Mouse (Mus musculus) G1E-ER4 (cell line): ENCODE results near the gene Cdca3. TPM values are rescaled to one million over a fixed set of nuclear protein-coding genes. Genes with fewer than 3 reads are reported as not detected.

Experiments
- GATA1 ChIP-seq: IDR thresholded peaks from one replicate; pipeline ENCODE4 v1.8.0; 2012; ENCODE audit warnings: low read length, inconsistent platforms
- polyA plus RNA-seq: library from polyadenylated mRNA; stranded (reverse); fragments of >175 nt; gene quantifications from 2 replicates; pipeline ENCODE4 v1.2.3, GENCODE M21; 2012

Gene Cdca3
- polyA plus RNA-seq, 1 experiment: 82.9 TPM

DNA sequence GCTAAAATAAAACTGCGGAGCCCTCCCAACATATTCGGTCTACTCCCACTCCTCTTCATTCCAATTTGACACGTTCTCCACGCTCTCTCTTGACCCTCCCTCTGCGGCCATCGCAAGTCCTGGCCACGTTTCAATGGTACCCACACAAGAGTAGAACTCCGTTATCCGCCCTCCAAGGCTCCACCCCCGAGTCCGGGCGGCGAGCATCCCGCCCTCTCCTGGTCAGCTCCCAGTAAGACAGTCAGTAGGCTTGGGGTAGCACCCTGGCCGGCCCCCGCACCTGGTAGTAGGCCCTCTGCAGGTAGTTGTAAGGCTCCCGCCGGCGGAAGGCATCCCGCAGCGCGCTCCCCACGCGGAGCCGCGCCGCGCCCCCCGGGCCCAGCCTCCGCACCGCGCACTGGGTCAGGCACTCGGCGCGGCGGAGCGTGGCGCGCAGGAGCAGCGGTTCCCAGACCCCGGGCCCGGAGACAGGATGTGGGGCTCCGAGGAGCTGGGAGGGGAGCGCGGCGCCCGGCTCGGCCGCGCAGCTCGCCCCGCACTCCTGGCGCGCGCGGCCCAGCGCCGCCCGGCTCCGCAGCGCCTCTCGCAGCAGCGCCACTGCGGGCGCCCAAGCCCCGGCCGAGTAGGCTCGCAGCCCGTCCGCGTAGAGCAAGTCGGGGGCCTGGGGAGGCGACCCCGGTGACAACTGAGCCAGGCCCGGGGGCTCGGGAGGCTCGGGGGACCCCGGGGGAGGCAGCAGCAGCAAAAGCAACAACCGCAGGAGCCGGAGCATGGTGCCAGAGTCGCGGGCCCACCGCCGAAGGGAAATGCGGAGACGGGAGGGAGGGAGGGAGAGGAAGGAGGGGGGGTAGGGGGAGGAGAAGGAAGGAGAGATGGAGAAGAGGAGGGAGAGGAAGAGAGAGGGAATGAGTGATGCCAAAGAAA is 27.8 kb downstream of the Cdca3 start, which contains the start of gene P3h3:
Gene P3h3 (minus strand): TSS at position 837 of the 924 bp plus-strand sequence.
- TF ChIP-seq GATA1: no peak

GRCm38 (mm10) chr6:124857840-124858530 is 28.6 kb downstream of the Cdca3 start:
- no peak for TF ChIP-seq GATA1

- no peak for TF ChIP-seq GATA1
These were observed 29.4 kb downstream of the Cdca3 start for GRCm38 (mm10) chr6:124858561-124859318.

GRCm38 (mm10) chr6:124859725-124860124 is 30.4 kb downstream of the Cdca3 start:
- no peak for TF ChIP-seq GATA1

GRCm38 (mm10) chr6:124860511-124860910 is 31.2 kb downstream of the Cdca3 start:
- no peak for TF ChIP-seq GATA1

- no peak for TF ChIP-seq GATA1
These were observed 31.9 kb downstream of the Cdca3 start for GRCm38 (mm10) chr6:124861266-124861665.

GRCm38 (mm10) chr6:124861802-124862201 is 32.5 kb downstream of the Cdca3 start:
- no peak for TF ChIP-seq GATA1

GRCm38 (mm10) chr6:124862406-124863124 is 33.2 kb downstream of the Cdca3 start:
- no peak for TF ChIP-seq GATA1

GRCm38 (mm10) chr6:124863125-124863657 is 33.8 kb downstream of the Cdca3 start:
- no peak for TF ChIP-seq GATA1

- TF ChIP-seq GATA1: no peak
These were observed 34.4 kb downstream of the Cdca3 start, which contains the start of gene Gpr162 for GRCm38 (mm10) chr6:124863658-124864298. Gene Gpr162, minus strand, starts transcription at chr6:124863983.

DNA sequence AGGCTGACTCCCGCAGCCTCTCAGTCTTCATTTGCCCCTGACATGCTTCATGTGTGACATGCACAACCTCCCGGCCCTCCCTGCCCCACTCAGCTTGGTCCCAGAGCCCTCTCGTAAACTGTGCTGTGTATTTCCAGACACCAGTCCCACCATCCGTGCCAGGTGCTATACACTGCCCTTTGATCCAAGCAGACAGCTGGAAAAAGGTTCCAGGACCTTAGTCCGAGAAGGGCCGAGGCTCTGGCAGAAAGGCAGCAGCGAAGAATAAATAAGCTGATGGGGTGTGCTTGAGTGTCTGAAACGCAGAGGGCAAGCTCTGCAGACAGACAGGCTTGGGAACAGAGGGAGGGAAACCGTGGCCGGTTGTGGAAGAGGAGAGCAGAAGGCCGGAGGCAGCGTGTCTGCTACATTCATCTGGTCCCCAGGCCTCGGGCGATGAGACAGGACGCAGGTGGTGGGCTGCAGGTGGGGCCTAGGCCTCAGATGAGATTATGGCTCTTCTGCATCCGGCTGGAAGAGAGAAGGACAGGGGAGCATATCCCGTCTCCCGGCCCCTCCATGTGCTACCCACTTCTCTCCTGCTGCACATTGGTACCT is 36.5 kb downstream of the Cdca3 start:
- no peak for TF ChIP-seq GATA1

DNA sequence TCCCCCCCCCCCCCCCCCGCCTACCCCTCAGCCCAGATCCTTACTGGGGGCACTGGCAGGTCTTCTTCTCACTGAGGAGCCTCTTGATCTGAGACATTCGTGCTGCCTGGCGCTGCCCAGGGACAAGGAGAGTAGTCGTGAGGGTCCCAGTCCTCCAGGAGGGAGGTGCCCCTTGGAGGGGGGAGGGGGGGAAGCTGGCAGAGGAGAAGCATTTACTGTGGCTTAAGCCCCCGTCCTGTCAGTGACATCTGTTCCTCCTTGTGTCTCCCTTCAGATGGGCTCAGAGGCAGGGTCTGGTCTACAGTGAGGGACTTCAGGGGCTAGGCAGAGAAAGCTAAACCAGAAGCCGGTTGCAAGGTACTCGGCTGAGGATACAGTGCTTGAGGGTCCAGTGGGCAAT is 37.2 kb downstream of the Cdca3 start:
- TF ChIP-seq GATA1: no peak

GRCm38 (mm10) chr6:124874348-124874747 is 45.0 kb downstream of the Cdca3 start:
- TF ChIP-seq GATA1: no peak

DNA sequence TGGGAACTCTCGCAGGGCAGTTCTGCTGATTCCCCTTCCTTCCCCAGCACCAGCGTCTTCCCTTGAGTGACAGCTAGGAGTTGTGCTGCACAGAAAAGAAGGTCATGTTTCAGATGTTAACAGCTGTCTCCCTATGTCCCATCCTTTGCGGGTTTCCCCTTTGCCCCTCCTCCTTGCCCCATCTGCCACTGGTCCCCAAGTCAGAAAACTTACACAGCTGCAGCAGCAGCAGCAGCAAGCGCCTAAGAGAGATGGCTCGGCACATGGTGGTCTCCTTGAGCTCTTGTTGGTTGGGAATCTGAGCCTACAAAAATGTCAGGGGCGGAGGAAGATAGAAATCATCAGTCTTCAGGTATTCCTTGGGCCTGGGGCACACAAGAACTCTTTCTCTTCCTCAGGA is 50.0 kb downstream of the Cdca3 start:
- TF ChIP-seq GATA1: no peak

GRCm38 (mm10) chr6:124881821-124882220 is 52.5 kb downstream of the Cdca3 start:
- no peak for TF ChIP-seq GATA1

Other genes with a start within 250 kb of the Cdca3 start
- gene C1s2, start 193.5 kb upstream of the Cdca3 start, polyA plus RNA-seq: not detected in 2 replicates
- gene Lpcat3, start 166.5 kb upstream of the Cdca3 start, polyA plus RNA-seq: 144 and 152 TPM in 2 replicates
- gene Emg1, start 117.4 kb upstream of the Cdca3 start, polyA plus RNA-seq: 252 and 358 TPM in 2 replicates
- 491 and 631 TPM in 2 replicates for gene Phb2, start 117.2 kb upstream of the Cdca3 start, polyA plus RNA-seq
- gene Ptpn6, start 90.8 kb upstream of the Cdca3 start, polyA plus RNA-seq: 25.0 and 55.5 TPM in 2 replicates
- 18.3 and 24.3 TPM in 2 replicates for gene Grcc10, start 88.2 kb upstream of the Cdca3 start, polyA plus RNA-seq
- 1.7 and 2.3 TPM in 2 replicates for gene Gm45234, start 73.5 kb upstream of the Cdca3 start, polyA plus RNA-seq
- 58.0 and 62.7 TPM in 2 replicates for gene Atn1, start 73.0 kb upstream of the Cdca3 start, polyA plus RNA-seq
- not detected in 2 replicates for gene Eno2, start 59.9 kb upstream of the Cdca3 start, polyA plus RNA-seq
- not detected in 2 replicates for gene Lrrc23, start 49.8 kb upstream of the Cdca3 start, polyA plus RNA-seq
- gene Spsb2, start 20.9 kb upstream of the Cdca3 start, polyA plus RNA-seq: 10.8 and 11.7 TPM in 2 replicates
- 388 and 516 TPM in 2 replicates for gene Tpi1, start 15.3 kb upstream of the Cdca3 start, polyA plus RNA-seq
- gene Usp5, start 63 bp upstream of the Cdca3 start, polyA plus RNA-seq: 54.8 and 73.3 TPM in 2 replicates
- gene Gnb3, start 10.7 kb downstream of the Cdca3 start, polyA plus RNA-seq: not detected in 2 replicates
- gene P3h3, start 28.2 kb downstream of the Cdca3 start, polyA plus RNA-seq: not detected in 2 replicates
- gene Gpr162, start 34.4 kb downstream of the Cdca3 start, polyA plus RNA-seq: not detected in 2 replicates
- gene Cd4, start 58.7 kb downstream of the Cdca3 start, polyA plus RNA-seq: not detected in 2 replicates
- not detected in 2 replicates for gene Lag3, start 82.2 kb downstream of the Cdca3 start, polyA plus RNA-seq
- 116 and 155 TPM in 2 replicates for gene Ptms, start 90.6 kb downstream of the Cdca3 start, polyA plus RNA-seq
- 344 and 363 TPM in 2 replicates for gene Mlf2, start 101.8 kb downstream of the Cdca3 start, polyA plus RNA-seq
- gene Cops7a, start 136.0 kb downstream of the Cdca3 start, polyA plus RNA-seq: 93.0 and 105 TPM in 2 replicates
- gene Pianp, start 167.1 kb downstream of the Cdca3 start, polyA plus RNA-seq: not detected in 2 replicates
- 59.3 and 76.3 TPM in 2 replicates for gene Zfp384, start 179.6 kb downstream of the Cdca3 start, polyA plus RNA-seq
- 15.9 and 16.1 TPM in 2 replicates for gene Ing4, start 210.2 kb downstream of the Cdca3 start, polyA plus RNA-seq
- gene Acrbp, start 220.1 kb downstream of the Cdca3 start, polyA plus RNA-seq: 3.0 and 4.4 TPM in 2 replicates
- gene Lpar5, start 238.4 kb downstream of the Cdca3 start, polyA plus RNA-seq: 0.81 and 1.7 TPM in 2 replicates